Mouse (Mus musculus) embryonic fibroblast, embryonic 13.5 days (primary cell): ENCODE measurements at regions not wholly inside any gene's neighbourhood (a gene's known extent, or its start where the extent isn't known, plus 50 kb on each side); places are given as distances from the start of the nearest gene placed in this dataset.

Source experiments
- CTCF ChIP-seq: IDR thresholded peaks from 2 replicates; pipeline ENCODE4 v1.5.1; 2011; ENCODE audit warnings: mild to moderate bottlenecking, control low read depth, low read length, moderate library complexity, borderline replicate concordance; ENCODE audit not compliant: insufficient read depth
- POLR2A ChIP-seq: IDR thresholded peaks from 2 replicates; pipeline ENCODE4 v1.6.1; 2011; ENCODE audit warnings: low read depth, mild to moderate bottlenecking, control low read depth, low read length, moderate library complexity

DNA sequence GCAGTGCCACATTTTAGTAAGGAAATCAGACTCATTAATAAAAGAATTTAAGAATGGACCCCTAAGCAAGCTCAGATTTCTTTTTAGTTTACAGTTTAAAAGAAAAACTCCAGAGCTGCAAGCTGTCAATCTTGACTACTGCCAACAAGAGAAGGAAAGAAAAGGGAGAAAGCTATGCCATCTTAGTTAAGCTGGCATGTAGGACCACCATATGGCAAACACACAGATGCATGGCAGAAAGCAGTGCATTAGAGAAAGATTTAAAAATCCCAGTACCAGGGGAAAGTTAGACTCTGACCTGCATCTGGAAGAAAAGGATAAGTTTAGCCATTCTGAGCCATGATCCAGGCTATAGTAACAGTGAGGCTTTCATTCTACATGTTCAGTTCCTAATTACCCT is 3300.8 kb upstream of the Gm7489 start:
- no peak for TF ChIP-seq CTCF
- TF ChIP-seq POLR2A: no peak
